Mouse (Mus musculus) stomach, embryonic 16.5 days (tissue): ENCODE measurements around the gene Sema3a. TPM values are rescaled to one million over a fixed set of nuclear protein-coding genes. Genes with fewer than 3 reads are reported as not detected.
"Not testable (repeated sequence)": the region's sequence is repeated elsewhere in the genome, so short reads cannot be mapped to it uniquely, and the experiment has no call there.

ENCODE experiments used
- ATAC-seq: fragments of 200-750 bp; cut with Nextera tagmentation; 2 replicates; pipeline ENCODE4 v1.8.0; 2017; ENCODE audit warnings: moderate number of reproducible peaks, moderate TSS enrichment; ENCODE audit not compliant: insufficient read depth, low FRiP score
- H3K27ac ChIP-seq: fragments of 300-500 bp; sonication (generic); 2 replicates; pipeline ENCODE4 v1.5.1; 2014; ENCODE audit warnings: low read length
- H3K27me3 ChIP-seq: fragments of 300-500 bp; sonication (generic); 2 replicates; pipeline ENCODE4 v1.6.1; 2014; ENCODE audit warnings: low read length, control low read depth, mixed read lengths; ENCODE audit not compliant: control insufficient read depth, insufficient read depth
- H3K36me3 ChIP-seq: fragments of 300-500 bp; sonication (generic); 2 replicates; pipeline ENCODE4 v1.6.1; 2014; ENCODE audit warnings: low read length; ENCODE audit not compliant: control insufficient read depth, insufficient read depth
- H3K4me1 ChIP-seq: fragments of 300-500 bp; sonication (generic); 2 replicates; pipeline ENCODE4 v1.6.1; 2014; ENCODE audit warnings: low read length, control low read depth, mixed read lengths; ENCODE audit not compliant: control insufficient read depth, insufficient read depth
- H3K4me2 ChIP-seq: fragments of 300-500 bp; sonication (generic); 2 replicates; pipeline ENCODE4 v1.6.1; 2014; ENCODE audit warnings: low read depth, low read length, mixed read lengths
- H3K4me3 ChIP-seq: fragments of 300-500 bp; sonication (generic); replicated peaks from 2 replicates; pipeline ENCODE4 v1.5.1; 2014; ENCODE audit warnings: mild to moderate bottlenecking, low read length
- H3K9ac ChIP-seq: fragments of 300-500 bp; sonication (generic); 2 replicates; pipeline ENCODE4 v1.6.1; 2014; ENCODE audit warnings: low read length
- H3K9me3 ChIP-seq: fragments of 300-500 bp; sonication (generic); replicated peaks from 2 replicates; pipeline ENCODE4 v1.6.1; 2016; ENCODE audit warnings: low read length, control low read depth; ENCODE audit not compliant: control insufficient read depth
- WGBS: fragments of 180-500 bp; shearing (Covaris S2); extraction: QIAGEN DNeasy Blood & Tissue Kit; methylation state at CpG from one replicate; pipeline ENCODE4 v1.1.7; 2014; 5-methylcytosine and 5-hydroxymethylcytosine counted together
- polyA plus RNA-seq: library from polyadenylated mRNA; unstranded; fragments of >200 nt; fragmentation: Nextera tagmentation; extraction: Ambion mirVana; gene quantifications from 2 replicates; pipeline ENCODE4 v1.2.1, GENCODE M21; 2015

Sema3a gene
- polyA plus RNA-seq, 1 experiment from 2014 or later, result 22.9 TPM

GRCm38 (mm10) chr5:13594422-13594821, 469.2 kb downstream of the Sema3a start:
- no peak for ATAC-seq
- Histone ChIP-seq H3K4me2 (no peak overlapping the region), H3K27ac (no peak overlapping the region), H3K9me3 (no peaks in the 10 kb centered on the region), H3K36me3 (no peaks in the 10 kb centered on the region), H3K4me3 (no peak overlapping the region), H3K9ac (no peak overlapping the region), H3K4me1 (no peaks in the 10 kb centered on the region), H3K27me3 (no peaks in the 10 kb centered on the region)
- WGBS, result 73% methylated on average over 2 of the region's 2 CpGs

GRCm38 (mm10) chr5:13611631-13612030, 486.4 kb downstream of the Sema3a start:
- no peaks in the 10 kb centered on the region for H3K4me1 ChIP-seq
- H3K27ac ChIP-seq, result no peak overlapping the region
- H3K4me3 ChIP-seq, result no peak overlapping the region
- no peak for ATAC-seq
- H3K36me3 ChIP-seq, result no peaks in the 10 kb centered on the region
- no peaks in the 10 kb centered on the region for H3K27me3 ChIP-seq
- WGBS, result 72% methylated on average over 1 of the region's 1 CpGs
- H3K4me2 ChIP-seq, result no peak overlapping the region
- H3K9me3 ChIP-seq, result no peaks in the 10 kb centered on the region
- no peak overlapping the region for H3K9ac ChIP-seq

GRCm38 (mm10) chr5:13612088-13612487, 486.9 kb downstream of the Sema3a start:
- no peaks in the 10 kb centered on the region for H3K27me3 ChIP-seq
- ATAC-seq, result no peak

GRCm38 (mm10) chr5:13614575-13614974, 489.4 kb downstream of the Sema3a start:
- WGBS, result 87% methylated on average over 7 of the region's 7 CpGs
- H3K4me3 ChIP-seq, H3K27me3 ChIP-seq, ATAC-seq, H3K27ac ChIP-seq, H3K4me2 ChIP-seq, H3K36me3 ChIP-seq, H3K9me3 ChIP-seq, H3K9ac ChIP-seq, H3K4me1 ChIP-seq: not testable (repeated sequence)

More at GRCm38 (mm10) chr5:13612088-13612487, 486.9 kb downstream of the Sema3a start:
- Histone ChIP-seq H3K36me3 (no peaks in the 10 kb centered on the region), H3K4me2 (no peak overlapping the region), H3K9ac (no peak overlapping the region), H3K27ac (no peak overlapping the region), H3K9me3 (no peaks in the 10 kb centered on the region), H3K4me3 (no peak overlapping the region), H3K4me1 (no peaks in the 10 kb centered on the region)
- WGBS, result 65% methylated on average over 2 of the region's 2 CpGs

- 76% methylated on average over 2 of the region's 2 CpGs for WGBS
- Histone ChIP-seq H3K36me3 (no peaks in the 10 kb centered on the region), H3K9me3 (no peaks in the 10 kb centered on the region), H3K4me1 (no peaks in the 10 kb centered on the region), H3K4me3 (no peak overlapping the region), H3K27me3 (no peaks in the 10 kb centered on the region), H3K4me2 (no peak overlapping the region), H3K27ac (no peak overlapping the region), H3K9ac (no peak overlapping the region)
- no peak for ATAC-seq
Measured at GRCm38 (mm10) chr5:13615907-13616306, 490.7 kb downstream of the Sema3a start.

GRCm38 (mm10) chr5:13622578-13622977, 497.4 kb downstream of the Sema3a start:
- Histone ChIP-seq H3K27me3 (no peaks in the 10 kb centered on the region), H3K4me3 (no peak overlapping the region), H3K9ac (no peak overlapping the region), H3K9me3 (no peaks in the 10 kb centered on the region), H3K4me1 (no peaks in the 10 kb centered on the region), H3K36me3 (no peaks in the 10 kb centered on the region), H3K27ac (no peak overlapping the region), H3K4me2 (no peak overlapping the region)
- ATAC-seq, result no peak
- 67% methylated on average over 7 of the region's 7 CpGs for WGBS

- no peak overlapping the region for H3K9ac ChIP-seq
- no peak for ATAC-seq
- 54% methylated on average over 5 of the region's 5 CpGs for WGBS
Measured at GRCm38 (mm10) chr5:13624754-13625153, 499.5 kb downstream of the Sema3a start.

GRCm38 (mm10) chr5:13626093-13626492, 500.9 kb downstream of the Sema3a start:
- Histone ChIP-seq H3K9me3 (no peaks in the 10 kb centered on the region), H3K27me3 (no peaks in the 10 kb centered on the region), H3K36me3 (no peaks in the 10 kb centered on the region), H3K4me2 (no peak overlapping the region), H3K27ac (no peak overlapping the region), H3K4me3 (no peak overlapping the region), H3K9ac (no peak overlapping the region), H3K4me1 (peaks cover 5% of the 10 kb centered on the region)
- 61% methylated on average over 5 of the region's 5 CpGs for WGBS
- no peak for ATAC-seq

More at GRCm38 (mm10) chr5:13624754-13625153, 499.5 kb downstream of the Sema3a start:
- Histone ChIP-seq H3K9me3 (no peaks in the 10 kb centered on the region), H3K36me3 (no peaks in the 10 kb centered on the region), H3K4me3 (no peak overlapping the region), H3K27me3 (no peaks in the 10 kb centered on the region), H3K4me2 (no peak overlapping the region), H3K4me1 (peaks cover 5% of the 10 kb centered on the region), H3K27ac (no peak overlapping the region)

- no peaks in the 10 kb centered on the region for H3K9me3 ChIP-seq
- H3K27ac ChIP-seq, result peak overlapping the region; percentile 13; the same call in 1 of the 2 replicates
- peak overlapping the region; percentile 63 for H3K9ac ChIP-seq
- H3K4me1 ChIP-seq, result peaks cover 5% of the 10 kb centered on the region
- peak overlapping the region; percentile 55 for H3K4me3 ChIP-seq
- no peaks in the 10 kb centered on the region for H3K36me3 ChIP-seq
- 9% methylated on average over 24 of the region's 24 CpGs for WGBS
- ATAC-seq, result peak; percentile 83
- no peaks in the 10 kb centered on the region for H3K27me3 ChIP-seq
- H3K4me2 ChIP-seq, result peak overlapping the region; percentile 58
Measured at GRCm38 (mm10) chr5:13628606-13629311, 503.5 kb downstream of the Sema3a start.
